Mouse (Mus musculus): ENCODE measurements around the gene Gprc5b. TPM values are rescaled to one million over a fixed set of nuclear protein-coding genes. Genes with fewer than 3 reads are reported as not detected.

Gprc5b gene
- polyA plus RNA-seq, 1 experiment from 2014 or later = 7.4 TPM

GRCm38 (mm10) chr7:118999857-119000256, 4.8 kb upstream of the Gprc5b start:
- H3K4me1 ChIP-seq = peaks cover 8% of the 10 kb centered on the region
- no peaks in the 10 kb centered on the region for H3K36me3 ChIP-seq
- no peak overlapping the region for H3K27ac ChIP-seq
- H3K27me3 ChIP-seq = peaks cover 10% of the 10 kb centered on the region; the same call in 1 of the 2 replicates
- no peak overlapping the region for H3K4me3 ChIP-seq
- no peak overlapping the region for H3K9ac ChIP-seq
- no peak overlapping the region for H3K4me2 ChIP-seq
- H3K9me3 ChIP-seq = no peaks in the 10 kb centered on the region
- WGBS = 89% methylated on average over 2 of the region's 2 CpGs
- ATAC-seq (ENCODE audit: insufficient number of reproducible peaks, low FRiP score, low TSS enrichment, low read depth) = no peak

GRCm38 (mm10) chr7:118996137-118996837, 1.3 kb upstream of the Gprc5b start:
- Histone ChIP-seq H3K36me3 (no peaks in the 10 kb centered on the region), H3K4me1 (peaks cover 39% of the 10 kb centered on the region), H3K27me3 (peaks cover 10% of the 10 kb centered on the region; the same call in 1 of the 2 replicates), H3K4me3 (0 out of 2 replicates have a peak overlapping the region, but pooled peaks have one; percentile 64), H3K4me2 (peak overlapping the region; percentile 90; the same call in 1 of the 2 replicates), H3K9me3 (no peaks in the 10 kb centered on the region), H3K9ac (no peak overlapping the region), H3K27ac (no peak overlapping the region)
- ATAC-seq (ENCODE audit: insufficient number of reproducible peaks, low FRiP score, low TSS enrichment, low read depth) = peak; percentile 27; the same call in 1 of the 2 replicates
- WGBS = 6% methylated on average over 13 of the region's 13 CpGs

- no peak for ATAC-seq (ENCODE audit: insufficient number of reproducible peaks, low FRiP score, low TSS enrichment, low read depth)
- Histone ChIP-seq H3K9me3 (no peaks in the 10 kb centered on the region), H3K4me1 (peaks cover 43% of the 10 kb centered on the region), H3K4me2 (peak overlapping the region; percentile 90), H3K4me3 (peak overlapping the region; percentile 64), H3K9ac (no peak overlapping the region), H3K36me3 (no peaks in the 10 kb centered on the region), H3K27me3 (peaks cover 10% of the 10 kb centered on the region; the same call in 1 of the 2 replicates), H3K27ac (no peak overlapping the region)
- WGBS = 8% methylated on average over 14 of the region's 14 CpGs
Observed at GRCm38 (mm10) chr7:118995671-118996070, 660 bp upstream of the Gprc5b start.

- 0 out of 2 replicates have a peak, but pooled peaks have one; percentile 20 for ATAC-seq (ENCODE audit: insufficient number of reproducible peaks, low FRiP score, low TSS enrichment, low read depth)
- no peaks in the 10 kb centered on the region for H3K36me3 ChIP-seq
- H3K4me2 ChIP-seq = peak overlapping the region; percentile 90
- no peaks in the 10 kb centered on the region for H3K9me3 ChIP-seq
- under 1% methylated on average over 21 of the region's 21 CpGs for WGBS
- H3K4me1 ChIP-seq = peaks cover 45% of the 10 kb centered on the region
- H3K27ac ChIP-seq = no peak overlapping the region
- peaks cover 10% of the 10 kb centered on the region; the same call in 1 of the 2 replicates for H3K27me3 ChIP-seq
- peak overlapping the region; percentile 66 for H3K9ac ChIP-seq
- H3K4me3 ChIP-seq = peak overlapping the region; percentile 64
Observed at GRCm38 (mm10) chr7:118994231-118994842, 674 bp downstream of the Gprc5b start.

GRCm38 (mm10) chr7:118993597-118994230, 1.3 kb downstream of the Gprc5b start:
- ATAC-seq (ENCODE audit: insufficient number of reproducible peaks, low FRiP score, low TSS enrichment, low read depth) = no peak
- Histone ChIP-seq H3K27ac (no peak overlapping the region), H3K9me3 (no peaks in the 10 kb centered on the region), H3K4me3 (peak overlapping the region; percentile 64), H3K4me2 (peak overlapping the region; percentile 90), H3K4me1 (peaks cover 45% of the 10 kb centered on the region), H3K36me3 (no peaks in the 10 kb centered on the region), H3K27me3 (peaks cover 10% of the 10 kb centered on the region; the same call in 1 of the 2 replicates), H3K9ac (peak overlapping the region; percentile 66)
- WGBS = 3% methylated on average over 26 of the region's 26 CpGs

GRCm38 (mm10) chr7:118992623-118993405, 2.2 kb downstream of the Gprc5b start:
- peaks cover 45% of the 10 kb centered on the region for H3K4me1 ChIP-seq

GRCm38 (mm10) chr7:118992080-118992560, 2.9 kb downstream of the Gprc5b start:
- no peak for ATAC-seq (ENCODE audit: insufficient number of reproducible peaks, low FRiP score, low TSS enrichment, low read depth)
- no peaks in the 10 kb centered on the region for H3K9me3 ChIP-seq
- no peak overlapping the region for H3K4me3 ChIP-seq
- 0 out of 2 replicates have a peak overlapping the region, but pooled peaks have one; percentile 40 for H3K27ac ChIP-seq
- peaks cover 10% of the 10 kb centered on the region; the same call in 1 of the 2 replicates for H3K27me3 ChIP-seq
- H3K4me2 ChIP-seq = no peak overlapping the region
- 33% methylated on average over 6 of the region's 6 CpGs for whole genome bisulfite sequencing
- no peaks in the 10 kb centered on the region for H3K36me3 ChIP-seq
- H3K4me1 ChIP-seq = peaks cover 45% of the 10 kb centered on the region
- no peak overlapping the region for H3K9ac ChIP-seq

More at GRCm38 (mm10) chr7:118992623-118993405, 2.2 kb downstream of the Gprc5b start:
- Histone ChIP-seq H3K36me3 (no peaks in the 10 kb centered on the region), H3K4me2 (peak overlapping the region; percentile 90), H3K4me3 (peak overlapping the region; percentile 64), H3K9me3 (no peaks in the 10 kb centered on the region), H3K9ac (no peak overlapping the region), H3K27ac (0 out of 2 replicates have a peak overlapping the region, but pooled peaks have one; percentile 40), H3K27me3 (peaks cover 10% of the 10 kb centered on the region; the same call in 1 of the 2 replicates)
- no peak for ATAC-seq (ENCODE audit: insufficient number of reproducible peaks, low FRiP score, low TSS enrichment, low read depth)
- 46% methylated on average over 13 of the region's 13 CpGs for WGBS

- H3K27me3 ChIP-seq = peaks cover 4% of the 10 kb centered on the region; the same call in 1 of the 2 replicates
- no peaks in the 10 kb centered on the region for H3K36me3 ChIP-seq
- ATAC-seq (ENCODE audit: insufficient number of reproducible peaks, low FRiP score, low TSS enrichment, low read depth) = no peak
- no peak overlapping the region for H3K4me3 ChIP-seq
- 57% methylated on average over 4 of the region's 4 CpGs for WGBS
- no peaks in the 10 kb centered on the region for H3K9me3 ChIP-seq
- no peak overlapping the region for H3K9ac ChIP-seq
- H3K4me1 ChIP-seq = peaks cover 45% of the 10 kb centered on the region
- H3K4me2 ChIP-seq = no peak overlapping the region
- no peak overlapping the region for H3K27ac ChIP-seq
Observed at GRCm38 (mm10) chr7:118991341-118991884, 3.6 kb downstream of the Gprc5b start.

GRCm38 (mm10) chr7:118990282-118990681, 4.7 kb downstream of the Gprc5b start:
- Histone ChIP-seq H3K9me3 (no peaks in the 10 kb centered on the region), H3K36me3 (no peaks in the 10 kb centered on the region), H3K4me3 (no peak overlapping the region), H3K4me1 (peaks cover 40% of the 10 kb centered on the region), H3K9ac (no peak overlapping the region), H3K4me2 (no peak overlapping the region), H3K27ac (no peak overlapping the region), H3K27me3 (no peaks in the 10 kb centered on the region)
- WGBS = 80% methylated on average over 6 of the region's 6 CpGs
- ATAC-seq (ENCODE audit: insufficient number of reproducible peaks, low FRiP score, low TSS enrichment, low read depth) = no peak

- H3K9me3 ChIP-seq = no peaks in the 10 kb centered on the region
- H3K9ac ChIP-seq = no peak overlapping the region
- ATAC-seq (ENCODE audit: insufficient number of reproducible peaks, low FRiP score, low TSS enrichment, low read depth) = no peak
- H3K36me3 ChIP-seq = no peaks in the 10 kb centered on the region
- no peak overlapping the region for H3K4me2 ChIP-seq
- peaks cover 35% of the 10 kb centered on the region for H3K4me1 ChIP-seq
- H3K27ac ChIP-seq = no peak overlapping the region
- 89% methylated on average over 5 of the region's 5 CpGs for WGBS
- no peak overlapping the region for H3K4me3 ChIP-seq
- no peaks in the 10 kb centered on the region for H3K27me3 ChIP-seq
Observed at GRCm38 (mm10) chr7:118989275-118989856, 5.6 kb downstream of the Gprc5b start.
